Mouse (Mus musculus): ENCODE measurements at regions not wholly inside any gene's neighbourhood (a gene's known extent, or its start where the extent isn't known, plus 50 kb on each side); places are given as distances from the start of the nearest gene placed in this dataset.

DNA sequence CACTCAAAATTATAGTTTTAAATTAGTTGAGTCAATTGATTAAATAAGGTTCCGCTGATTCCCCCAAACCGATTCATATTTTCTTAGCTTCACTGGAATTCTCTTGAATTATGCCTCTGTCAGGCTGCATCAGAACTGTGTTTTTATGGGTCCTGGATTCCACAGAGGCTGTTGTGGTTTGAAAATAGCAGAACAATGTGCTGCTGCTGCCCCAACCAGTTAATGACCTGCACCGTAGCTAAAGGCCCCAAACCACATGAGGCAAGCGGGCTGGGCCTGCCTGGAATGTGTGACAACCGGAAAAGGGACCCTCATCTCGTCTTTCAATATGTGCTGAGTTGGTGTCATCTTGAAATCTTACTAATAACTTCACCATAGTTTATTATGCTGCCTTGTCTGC, 111.2 kb downstream of the Rps12 start:
- TF ChIP-seq CTCF (IDR thresholded peaks at IDR 0.05; ENCODE audit: low read depth, low read length) = no peak
- no peak for TF ChIP-seq GATA1 (IDR thresholded peaks at IDR 0.05; ENCODE audit: borderline replicate concordance, low read length)
